Mouse (Mus musculus): ENCODE measurements around the gene Fam219b. TPM values are rescaled to one million over a fixed set of nuclear protein-coding genes. Genes with fewer than 3 reads are reported as not detected.

Fam219b gene
- total RNA-seq, 2 experiments from 2014 or later, result 19.9 to 25.7 TPM

DNA sequence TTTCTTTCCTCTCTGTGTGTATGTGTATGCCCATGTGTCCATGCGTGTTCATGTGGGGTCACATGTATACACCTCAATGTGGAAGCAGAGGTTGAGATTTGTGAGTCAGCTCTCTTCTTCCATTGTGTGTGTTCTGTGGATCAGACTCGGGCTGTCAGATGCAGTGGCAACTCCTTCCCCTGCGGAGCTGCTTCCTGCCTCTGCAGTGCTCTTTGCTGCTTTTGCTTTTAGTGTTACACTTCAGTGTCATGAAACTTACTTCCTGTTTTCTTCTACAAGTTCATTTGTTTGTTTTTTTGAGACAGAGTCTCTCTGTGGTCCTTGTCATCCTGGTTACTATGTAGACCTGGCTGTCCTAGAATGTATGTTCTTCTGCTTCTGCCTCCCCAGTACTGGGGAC, 47.7 kb downstream of the Fam219b start:
- Histone ChIP-seq H3K27ac (no peak overlapping the region), H3K4me3 (no peak overlapping the region)
- DNase-seq (ENCODE audit: low spot score in 2 of 2), result no peak
- no peak for TF ChIP-seq CTCF (conservative IDR thresholded peaks at IDR 0.05)

DNA sequence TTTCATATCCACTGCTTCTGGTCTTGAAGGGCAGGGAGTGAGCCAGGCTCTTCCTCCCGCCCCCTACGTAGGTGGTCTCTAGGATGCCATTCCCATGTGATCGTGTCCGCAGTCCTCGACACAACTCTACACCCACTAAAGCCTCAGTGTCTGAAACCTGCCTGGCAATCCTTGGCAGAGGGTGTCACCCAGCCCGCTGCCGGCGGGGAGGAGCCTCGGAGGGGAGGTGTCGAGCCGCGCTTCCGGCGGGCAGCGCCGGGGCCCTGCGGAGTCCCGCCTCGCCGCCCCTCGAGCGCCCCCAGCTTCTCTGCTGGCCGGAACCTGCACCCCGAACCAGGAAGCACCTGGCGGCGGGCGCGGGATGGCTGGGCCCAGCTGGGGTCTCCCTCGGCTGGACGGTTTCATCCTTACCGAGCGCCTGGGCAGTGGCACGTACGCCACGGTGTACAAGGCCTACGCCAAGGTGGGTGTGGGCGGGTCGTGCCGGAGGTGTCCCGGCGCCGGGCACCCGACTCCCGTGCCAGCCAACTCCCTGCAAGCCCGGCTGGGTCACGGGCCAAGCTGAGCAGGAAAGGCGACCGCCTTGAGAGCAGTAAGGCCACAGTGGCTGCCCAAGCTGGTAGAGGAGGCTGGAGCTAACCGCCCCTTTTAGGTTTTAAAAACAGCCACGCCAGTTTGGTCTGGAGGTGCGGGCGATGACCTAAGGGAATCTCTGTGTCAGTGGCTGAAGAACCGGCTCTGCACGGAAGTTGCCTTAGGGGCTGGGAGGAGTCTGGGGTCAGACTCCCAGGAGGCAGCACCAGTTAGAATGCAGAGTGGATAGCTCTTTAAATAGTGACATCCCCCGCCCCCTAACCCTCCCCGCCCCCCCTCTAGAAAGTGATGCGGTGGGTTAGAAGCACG, 52.1 kb downstream of the Fam219b start, which contains the start of gene Ulk3:
Ulk3 (plus strand) TSS at position 229 of the 903 bp plus-strand sequence.
- peak; percentile 70 to 75 for DNase-seq (ENCODE audit: low spot score in 2 of 2)
- TF ChIP-seq CTCF (conservative IDR thresholded peaks at IDR 0.05), result peak; percentile 66
- peak within 1 kb of the TSS; percentile 85 for H3K4me3 ChIP-seq
- peak within 1 kb of the TSS; percentile 90 for H3K27ac ChIP-seq

DNA sequence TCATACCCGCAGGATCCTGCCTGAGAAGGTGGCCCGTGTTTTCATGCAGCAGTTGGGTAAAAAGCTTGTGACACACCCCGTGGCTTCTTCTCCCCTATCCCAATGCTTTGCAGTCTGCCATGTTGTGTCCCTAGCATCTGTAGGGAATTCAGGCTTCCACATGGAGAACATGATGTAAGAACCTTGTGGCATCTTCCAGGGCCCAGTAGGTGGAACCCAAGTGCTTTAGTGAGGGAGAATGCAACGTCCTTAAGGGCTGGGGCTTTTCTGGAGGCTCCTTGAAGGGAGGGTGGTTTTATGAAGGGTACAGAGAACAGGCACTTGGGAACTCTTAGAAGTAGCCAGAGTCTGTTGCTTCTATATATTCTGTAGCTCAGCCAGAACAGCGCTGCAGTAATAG, 53.4 kb downstream of the Fam219b start:
- no peak for DNase-seq (ENCODE audit: low spot score in 2 of 2)
- TF ChIP-seq CTCF (conservative IDR thresholded peaks at IDR 0.05), result peak; percentile 63
- no peak overlapping the region for H3K27ac ChIP-seq
- H3K4me3 ChIP-seq, result peak overlapping the region; percentile 85; the same call in 1 of the 2 replicates

Other genes with a start within 250 kb of the Fam219b start
- 10 to 100 TPM; 16.5 to 16.9 TPM for gene Ppcdc, start 97.4 kb upstream of the Fam219b start, total RNA-seq (2021)
- 100 to 1,000 TPM; 365 to 385 TPM for gene Scamp5, start 69.5 kb upstream of the Fam219b start, total RNA-seq (2021)
- 10 to 100 TPM in 1 of 2 experiments, 1 to 10 TPM in 1; 9.5 to 10.2 TPM for gene Rpp25, start 33.5 kb upstream of the Fam219b start, total RNA-seq (2021)
- 100 to 1,000 TPM; 372 to 376 TPM for gene Cox5a, start 16.3 kb upstream of the Fam219b start, total RNA-seq (2021)
- gene Mpi, start 15.2 kb downstream of the Fam219b start, total RNA-seq (2021), result 10 to 100 TPM; 72.5 to 77.6 TPM
- 10 to 100 TPM; 22.5 to 26.3 TPM for gene Scamp2, start 23.4 kb downstream of the Fam219b start, total RNA-seq (2021)
- 10 to 100 TPM; 32.7 to 35.4 TPM for gene Ulk3, start 51.9 kb downstream of the Fam219b start, total RNA-seq (2021)
- gene Cplx3, start 68.8 kb downstream of the Fam219b start, total RNA-seq (2021), result 1 to 10 TPM; 3.7 to 5.9 TPM
- not detected for gene Lman1l, start 83.2 kb downstream of the Fam219b start, total RNA-seq (2021)
- gene Csk, start 116.1 kb downstream of the Fam219b start, total RNA-seq (2021), result 10 to 100 TPM; 34.7 to 37.5 TPM
- gene Cyp1a2, start 146.2 kb downstream of the Fam219b start, total RNA-seq (2021), result not detected
- gene Cyp1a1, start 150.4 kb downstream of the Fam219b start, total RNA-seq (2021), result under 1 TPM in 1 of 2 experiments, not detected in 1; 0.12 TPM
- 10 to 100 TPM; 13.2 to 14.1 TPM for gene Edc3, start 171.0 kb downstream of the Fam219b start, total RNA-seq (2021)
- 10 to 100 TPM; 80.2 to 83.4 TPM for gene Clk3, start 228.3 kb downstream of the Fam219b start, total RNA-seq (2021)

Measured in layer of hippocampus, adult 2 months (tissue).